Mouse (Mus musculus) heart, adult 8-10 months (tissue): ENCODE results near the gene Xylt1. TPM values are rescaled to one million over a fixed set of nuclear protein-coding genes. Genes with fewer than 3 reads are reported as not detected.
A peak's percentile ranks its signal among the peaks of the same experiment; 100 is the strongest.

Source experiments
- DNase-seq: peaks from one replicate; pipeline ENCODE4 v3.0.0; 2022; ENCODE audit warnings: low spot score
- total RNA-seq, 4 experiments: library from RNA; stranded (reverse); gene quantifications; 2 replicates each; pipeline ENCODE4 v1.2.4; 2022

The Xylt1 gene
- total RNA-seq, 4 experiments from 2014 or later: 1.6 to 2.3 (median 2.1) TPM

DNA sequence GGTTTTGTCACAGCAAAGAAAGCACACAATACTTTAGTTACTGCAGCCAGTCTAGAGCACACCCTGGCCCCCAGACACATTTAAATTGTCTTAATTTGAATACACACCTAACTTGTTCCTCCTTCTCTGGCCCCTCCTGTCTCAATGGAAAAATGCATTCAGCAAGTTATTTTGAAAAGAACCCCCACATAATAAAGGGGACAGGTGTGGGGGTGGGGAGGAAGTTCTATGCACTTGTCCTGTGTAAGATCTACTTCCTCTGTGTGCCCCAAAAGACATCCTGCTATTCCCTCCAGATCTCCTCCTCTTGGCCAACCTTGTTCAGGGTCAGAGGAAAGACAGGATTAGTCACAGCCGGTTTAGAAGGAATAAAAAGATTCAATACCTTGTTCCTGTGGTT lies 135.0 kb downstream of the Xylt1 start:
- no peak for DNase-seq

DNA sequence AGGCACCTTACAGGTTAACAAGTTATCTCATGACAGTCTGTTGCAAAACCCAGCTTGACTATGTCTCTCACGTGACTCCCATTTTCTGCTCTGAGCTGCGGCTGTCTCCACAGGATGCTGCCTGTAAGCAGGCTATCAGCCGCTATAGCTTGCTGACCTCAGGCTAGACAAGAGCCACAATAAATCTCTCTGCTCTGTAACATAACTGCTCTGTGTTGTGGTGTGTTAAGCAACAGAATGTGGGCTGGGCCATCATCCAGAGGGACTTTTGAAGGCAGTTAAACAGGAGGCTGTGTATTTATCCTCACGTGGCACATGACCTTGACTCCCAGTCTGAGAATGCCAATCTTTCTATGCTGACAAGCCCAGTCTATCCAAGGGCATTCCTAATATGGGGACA lies 136.1 kb downstream of the Xylt1 start:
- no peak for DNase-seq

DNA sequence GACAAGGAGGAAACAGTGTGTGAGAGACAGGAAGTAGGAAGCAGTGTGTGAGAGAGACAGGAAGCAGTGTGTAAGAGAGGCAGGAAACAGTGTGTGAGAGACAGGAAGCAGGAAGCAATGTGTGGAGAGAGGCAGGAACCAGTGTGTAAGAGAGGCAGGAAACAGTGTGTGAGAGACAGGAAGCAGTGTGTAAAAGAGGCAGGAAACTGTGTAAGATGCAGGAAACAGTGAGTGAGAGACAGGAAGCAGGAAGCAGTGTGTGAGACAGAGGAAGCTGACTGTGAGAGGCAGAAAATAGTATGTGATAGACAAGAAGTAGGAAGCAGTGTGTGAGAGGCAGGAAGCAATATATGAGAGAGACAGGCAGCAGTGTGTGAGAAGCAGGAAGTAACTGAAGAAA lies 140.6 kb downstream of the Xylt1 start:
- DNase-seq: no peak

DNA sequence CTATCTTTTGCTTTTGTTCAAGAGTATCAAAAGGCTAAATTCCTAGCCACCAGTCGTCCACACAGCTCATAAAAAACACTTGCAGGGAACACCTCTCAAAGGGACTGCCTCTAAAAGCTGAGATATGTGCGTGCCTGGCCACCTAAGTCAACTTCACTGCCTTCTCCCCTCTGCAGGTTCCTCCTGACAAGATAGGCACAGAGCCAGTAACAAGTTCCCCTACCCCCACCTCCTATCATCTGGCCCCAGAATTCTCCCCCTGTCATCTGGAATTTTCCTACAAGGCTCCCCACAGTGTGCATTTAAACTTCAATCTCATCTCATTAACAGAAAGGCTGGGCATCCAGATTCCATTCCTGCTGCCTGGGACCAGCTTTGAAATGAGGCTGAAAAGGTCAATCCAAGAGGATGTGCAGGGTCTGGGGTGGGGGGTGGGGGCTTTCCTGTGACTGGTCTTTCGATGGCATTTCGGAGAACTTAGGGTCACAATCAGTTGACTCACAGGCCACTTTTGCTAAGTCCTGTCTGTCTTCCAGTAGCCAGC lies 141.4 kb downstream of the Xylt1 start:
- DNase-seq: no peak

DNA sequence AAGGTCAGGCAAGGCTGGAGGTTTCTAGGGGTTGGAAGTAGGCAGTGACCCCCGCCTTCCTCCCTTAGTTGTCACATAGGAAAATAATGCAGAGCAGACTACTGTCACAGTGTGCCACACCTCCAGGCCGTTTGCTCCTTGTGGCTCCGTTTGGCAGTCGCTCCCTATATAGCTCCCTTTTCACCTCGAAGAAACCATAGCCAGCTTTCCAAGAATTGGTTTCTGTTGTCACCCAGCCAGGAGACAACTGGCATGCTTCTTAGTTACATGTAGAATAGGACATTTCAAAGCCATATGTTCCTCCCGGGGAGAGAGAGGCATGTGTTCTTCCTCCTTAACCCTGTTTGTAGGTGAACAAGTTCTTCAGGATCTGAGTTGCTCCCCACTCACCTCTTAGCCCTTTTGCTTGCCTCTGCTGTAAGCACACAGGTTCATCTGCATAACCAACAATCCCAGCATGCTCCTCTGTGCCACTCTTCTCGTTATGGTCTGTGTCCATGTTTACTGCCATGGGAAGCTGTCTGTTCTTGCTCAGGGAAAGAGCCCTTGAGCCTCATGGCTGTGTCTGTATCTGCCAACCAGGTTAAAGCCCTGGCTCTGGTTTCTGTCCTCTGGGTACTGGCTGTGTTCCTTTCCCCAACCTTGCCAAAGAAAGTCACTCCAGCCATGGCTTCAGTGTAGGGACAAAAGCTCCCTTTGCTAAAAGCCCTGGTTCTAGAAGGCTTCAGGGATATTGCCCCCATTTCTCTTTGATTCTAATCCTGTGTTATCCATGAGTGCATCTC lies 143.8 kb downstream of the Xylt1 start:
- DNase-seq: peak; percentile 60

DNA sequence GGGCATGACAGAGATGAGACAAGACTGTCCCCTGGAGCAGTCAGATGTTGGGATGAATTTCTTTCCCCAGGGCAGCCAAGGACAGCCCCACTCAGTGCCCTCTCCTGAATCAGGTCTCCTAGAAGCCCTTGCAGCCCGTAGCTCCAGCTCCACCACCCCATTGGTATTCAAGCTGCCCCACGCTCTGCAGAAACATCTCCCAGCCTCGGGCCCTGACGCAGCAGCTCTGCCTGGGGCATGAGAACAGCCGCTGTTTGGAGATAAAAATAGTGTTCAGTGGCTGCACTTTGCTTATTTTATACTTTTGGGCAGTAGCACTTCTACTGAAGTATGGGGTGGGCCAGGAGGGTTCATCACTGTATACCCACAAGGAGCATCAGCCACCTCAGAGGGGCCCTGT lies 144.9 kb downstream of the Xylt1 start:
- no peak for DNase-seq

DNA sequence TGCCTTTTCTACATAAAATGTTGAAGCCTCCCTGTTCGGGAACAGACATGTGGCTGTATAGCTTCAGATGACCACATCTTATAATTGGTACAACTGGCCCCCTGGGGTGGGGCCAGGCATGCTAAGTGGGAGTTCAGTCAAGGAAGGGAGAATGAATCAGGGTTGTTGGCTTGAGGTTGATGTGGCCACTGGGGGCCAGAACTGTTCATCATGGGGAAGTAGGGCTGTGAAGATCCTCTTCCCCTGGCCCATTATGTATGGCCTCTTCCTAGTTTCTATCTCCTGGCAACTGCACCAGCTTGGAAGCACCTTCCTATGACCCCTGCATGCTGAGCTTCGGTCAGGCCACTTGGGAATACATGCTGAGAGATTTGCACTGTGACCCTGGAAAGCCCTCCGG lies 145.8 kb downstream of the Xylt1 start:
- DNase-seq: no peak

DNA sequence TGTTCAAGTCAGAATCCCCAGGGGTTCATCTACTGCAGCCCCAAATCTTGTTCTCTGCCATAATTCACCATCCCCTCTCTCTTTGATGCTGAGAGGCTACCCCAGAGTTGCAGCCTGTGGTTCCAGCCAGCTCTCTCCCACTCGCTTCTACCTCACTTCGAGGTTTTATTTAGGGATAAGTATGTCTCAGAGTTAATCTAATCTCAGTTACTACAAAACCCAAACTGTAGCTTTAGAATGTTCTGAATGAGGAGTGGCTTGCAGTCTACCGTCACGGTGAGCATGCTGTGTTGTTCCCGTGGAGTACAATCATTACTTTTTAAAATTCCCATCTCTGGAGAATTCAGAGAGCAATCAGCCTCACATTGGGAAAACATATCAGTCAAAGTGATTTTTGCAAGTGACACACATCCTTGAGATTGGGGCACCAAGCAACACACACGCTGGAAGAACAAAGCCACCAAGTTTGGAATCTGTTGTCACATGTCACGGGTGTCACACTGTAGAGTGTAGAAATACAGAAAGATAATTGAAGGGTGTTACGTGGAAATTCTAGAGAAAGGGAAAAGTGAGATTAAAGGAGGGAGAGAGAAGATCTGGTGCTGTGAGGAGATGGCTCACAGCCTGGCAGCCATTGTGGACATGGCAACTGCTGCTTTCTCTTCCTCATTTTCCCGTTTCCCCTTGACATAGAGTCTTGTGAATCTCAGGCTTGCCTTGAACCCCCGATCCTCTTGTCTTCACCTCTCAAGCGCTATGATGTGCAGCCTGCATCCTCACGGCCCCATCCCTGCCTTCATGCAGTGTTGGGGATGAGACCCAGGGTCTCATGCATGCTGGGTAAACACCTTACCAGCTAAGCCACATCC lies 149.2 kb downstream of the Xylt1 start:
- DNase-seq: no peak

DNA sequence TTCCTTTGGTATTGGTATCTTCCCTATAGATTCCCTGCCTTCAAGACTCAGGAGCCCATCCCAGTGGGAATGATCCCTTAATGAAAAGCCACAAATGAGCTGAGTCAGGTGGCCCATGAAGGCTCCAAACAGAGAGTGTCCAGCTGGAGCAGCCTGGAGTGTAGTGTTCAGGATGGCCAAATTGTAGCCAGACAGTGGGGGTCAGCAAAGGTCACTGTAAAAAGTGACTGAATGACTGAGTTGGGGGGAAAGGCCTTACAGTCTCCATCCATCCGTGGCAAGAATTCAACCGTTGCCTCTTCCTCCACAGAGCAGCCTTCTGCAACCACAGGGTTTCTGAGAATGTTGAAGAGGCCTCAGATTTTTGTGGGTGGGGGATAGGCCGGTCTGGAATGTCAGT lies 151.9 kb downstream of the Xylt1 start:
- no peak for DNase-seq

DNA sequence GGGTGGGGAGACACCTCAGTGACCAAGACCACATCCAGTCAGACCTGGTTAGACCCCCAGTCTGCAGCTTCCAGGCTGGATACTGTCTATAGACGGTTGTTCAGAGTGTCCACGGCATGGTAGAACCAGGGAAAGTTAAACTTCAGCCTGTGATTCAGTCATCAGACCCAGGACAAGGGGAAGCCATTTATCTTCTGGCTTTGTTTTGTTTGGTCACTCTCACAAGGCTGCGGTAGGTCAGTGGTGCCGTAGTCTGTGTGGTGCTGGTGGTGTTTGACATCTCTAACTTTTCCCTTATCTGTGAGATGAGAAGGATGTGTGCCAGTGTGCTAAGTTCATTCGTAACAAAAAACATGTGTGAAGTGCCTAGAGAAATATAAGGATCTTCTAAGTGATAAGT lies 152.4 kb downstream of the Xylt1 start:
- DNase-seq: no peak

DNA sequence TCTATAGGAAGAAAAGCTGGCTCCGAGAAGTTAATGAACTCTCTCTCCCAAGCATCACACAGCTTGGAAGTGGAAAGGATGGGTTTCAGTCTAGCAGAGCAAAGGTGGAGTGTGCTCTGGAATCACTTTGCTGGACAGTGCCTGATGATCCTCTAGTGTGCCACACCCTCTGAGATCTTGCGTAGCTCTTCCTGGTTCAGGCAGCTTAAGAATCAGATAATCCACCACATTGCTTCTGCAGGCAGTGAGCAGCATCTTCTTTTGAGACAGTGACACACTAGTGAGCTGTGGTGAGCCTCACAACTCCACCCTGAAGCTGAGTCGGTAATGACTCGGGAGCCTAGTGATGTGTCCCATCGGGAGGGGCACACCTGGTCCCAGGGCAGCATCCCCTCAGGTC lies 159.2 kb downstream of the Xylt1 start:
- DNase-seq: no peak

DNA sequence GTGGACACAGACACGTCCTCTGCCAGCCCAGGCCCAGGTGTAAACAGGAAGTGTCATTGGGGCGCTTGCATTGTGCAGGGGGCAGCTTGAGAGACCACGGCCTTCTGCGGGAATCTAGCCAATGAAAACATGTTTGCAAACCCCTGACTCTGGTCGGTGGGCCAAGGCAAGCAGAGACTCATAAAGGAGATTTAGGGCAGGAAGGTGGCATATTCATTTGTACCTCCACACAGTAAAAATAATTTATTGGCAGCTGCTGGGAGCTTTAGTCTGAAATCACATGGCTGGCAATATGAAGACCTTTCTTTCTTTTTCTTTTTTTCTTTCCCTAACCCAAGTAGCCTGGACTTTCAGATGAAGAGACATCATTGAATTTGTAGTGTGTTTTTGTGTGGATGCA lies 159.6 kb downstream of the Xylt1 start:
- no peak for DNase-seq

DNA sequence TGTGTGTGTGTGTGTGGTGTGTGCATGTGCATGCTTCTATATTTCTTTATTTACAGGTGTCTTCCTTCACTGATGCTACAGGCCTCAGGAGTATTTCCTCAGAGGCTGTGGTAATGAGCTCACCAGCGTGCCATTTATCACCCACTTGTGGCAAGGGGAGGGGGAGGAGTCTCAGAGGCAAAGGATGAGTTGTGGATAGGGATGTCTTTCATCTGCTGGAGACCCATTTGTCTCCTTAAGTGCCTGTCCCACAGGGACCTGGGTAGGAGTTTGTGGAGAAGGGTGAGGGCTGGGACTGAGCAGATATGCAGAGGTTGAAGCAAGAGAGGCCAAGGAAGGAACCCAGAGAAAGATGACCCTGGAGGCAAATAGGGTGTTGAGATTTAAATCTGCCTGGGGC lies 160.3 kb downstream of the Xylt1 start:
- no peak for DNase-seq

DNA sequence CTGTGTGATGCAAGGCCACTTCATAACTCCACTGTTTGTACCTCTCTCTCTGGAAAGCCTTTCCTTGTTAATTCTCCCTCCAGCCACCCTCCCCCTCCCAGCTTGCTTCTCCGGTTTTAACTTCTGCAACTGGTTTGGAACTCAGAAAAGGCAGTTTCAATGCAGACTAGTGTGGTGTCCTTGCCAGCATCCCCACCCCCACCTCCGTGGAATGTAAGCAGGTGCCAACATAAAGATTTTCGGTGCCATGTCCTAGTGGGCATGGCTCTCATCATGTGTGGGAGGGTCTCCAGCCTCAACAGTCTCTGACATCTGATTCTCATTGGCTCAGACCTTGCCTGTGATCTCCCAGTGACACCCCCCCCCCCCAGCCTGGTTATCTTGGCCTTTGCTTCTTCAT lies 160.9 kb downstream of the Xylt1 start:
- DNase-seq: no peak

DNA sequence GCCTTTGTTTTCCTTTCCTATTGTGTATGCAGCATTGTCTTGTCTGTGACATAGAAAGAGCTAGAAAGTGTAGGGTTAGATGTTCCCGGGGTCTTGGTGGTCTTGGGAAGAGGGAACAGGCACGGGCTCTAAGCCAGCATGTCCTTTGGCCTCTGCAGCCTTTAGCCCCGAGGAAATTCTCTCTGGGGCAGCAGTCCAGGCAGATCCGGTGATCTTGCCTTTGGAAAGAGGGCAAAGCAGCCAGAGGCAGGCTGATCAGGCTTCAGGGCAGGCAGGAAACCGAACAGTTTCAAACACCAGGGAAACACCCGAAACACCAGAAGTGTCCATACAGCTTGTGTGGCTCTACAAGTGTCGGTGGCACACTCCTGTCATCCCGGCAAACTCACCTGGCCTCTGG lies 162.3 kb downstream of the Xylt1 start:
- DNase-seq: no peak

DNA sequence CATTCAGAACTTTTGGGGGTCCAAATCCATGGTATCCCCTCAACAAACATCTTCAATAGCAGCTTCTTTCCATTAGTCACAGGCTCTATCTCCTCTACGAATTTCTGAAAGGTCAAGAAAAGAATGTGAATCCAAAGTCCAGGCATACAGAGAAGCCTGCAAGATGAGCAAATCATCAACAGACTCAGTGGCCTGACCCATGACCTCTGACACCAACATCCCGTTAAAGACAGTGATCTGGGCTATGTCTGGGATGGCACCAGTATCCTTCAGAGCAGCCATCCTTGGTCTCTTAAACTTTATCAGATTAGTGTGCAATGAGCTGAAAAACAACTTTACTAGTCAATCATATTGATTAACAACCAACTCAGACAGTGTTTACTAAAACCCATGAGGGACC lies 163.3 kb downstream of the Xylt1 start:
- no peak for DNase-seq

DNA sequence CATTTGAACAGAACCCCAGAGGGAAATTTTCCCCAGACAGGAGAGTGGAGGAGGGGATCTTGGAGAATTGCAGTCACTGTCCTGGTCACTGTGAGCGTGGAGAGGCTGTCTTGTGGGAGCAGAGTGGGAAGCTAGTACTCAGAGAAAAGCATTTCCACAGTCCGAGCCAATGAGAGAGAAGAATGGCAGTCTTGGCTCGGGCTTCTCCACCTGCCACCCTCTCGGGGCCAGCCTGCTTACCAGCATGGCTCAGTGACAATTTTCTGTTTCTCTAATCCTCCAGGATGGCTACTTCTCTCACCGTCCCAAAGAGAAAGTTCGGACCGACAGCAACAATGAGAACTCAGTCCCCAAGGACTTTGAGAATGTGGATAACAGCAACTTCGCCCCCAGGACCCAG lies 167.5 kb downstream of the Xylt1 start:
- DNase-seq: no peak

DNA sequence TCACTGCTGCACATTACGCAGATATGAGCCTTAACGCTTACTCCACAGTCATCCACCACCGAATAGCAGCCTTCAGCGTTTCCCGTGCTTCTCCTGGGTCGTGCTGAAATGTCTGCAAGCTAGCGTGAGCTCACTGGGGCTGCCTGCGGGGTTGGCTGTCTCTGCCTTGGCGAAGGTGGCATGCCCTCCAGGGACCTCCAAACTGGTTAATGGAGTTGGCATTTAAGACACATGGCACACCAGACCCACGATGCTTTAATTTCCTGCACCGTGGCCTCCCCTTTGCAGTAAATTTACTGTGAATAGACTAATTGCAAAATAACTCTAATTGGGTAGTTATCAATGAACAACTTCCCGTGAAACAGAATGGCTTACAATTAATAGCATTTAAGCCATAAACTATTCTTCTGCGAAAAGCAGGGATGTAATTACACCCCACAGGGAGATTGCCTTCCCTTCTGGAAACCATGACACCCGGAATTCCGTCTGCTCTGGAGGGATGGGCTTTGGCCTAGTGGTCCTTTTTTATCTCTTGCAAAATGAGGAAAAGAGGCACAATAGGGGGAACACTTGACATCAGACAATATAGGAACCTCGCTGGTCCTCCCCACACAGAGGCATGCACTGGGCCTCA lies 170.3 kb downstream of the Xylt1 start:
- no peak for DNase-seq

DNA sequence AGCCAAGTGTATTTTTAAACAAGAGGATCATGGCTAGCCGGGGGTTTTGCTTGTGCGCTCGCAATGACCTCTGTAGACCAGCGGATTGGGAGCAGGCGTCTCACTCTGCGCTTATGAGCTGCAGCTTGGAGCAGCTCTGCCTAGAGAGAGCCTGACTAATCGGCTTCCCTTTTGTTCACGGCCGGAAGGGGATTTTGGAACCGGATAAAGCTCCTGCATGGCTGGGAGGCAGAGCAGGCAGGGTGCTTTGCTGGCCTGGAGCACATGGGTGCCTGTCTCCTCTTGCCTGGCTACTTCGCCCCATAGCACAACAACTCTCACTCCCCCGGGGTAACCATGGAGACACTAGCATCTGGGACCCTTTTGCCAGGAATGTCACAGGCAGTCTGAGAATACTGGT lies 172.4 kb downstream of the Xylt1 start:
- DNase-seq: peak; percentile 64

DNA sequence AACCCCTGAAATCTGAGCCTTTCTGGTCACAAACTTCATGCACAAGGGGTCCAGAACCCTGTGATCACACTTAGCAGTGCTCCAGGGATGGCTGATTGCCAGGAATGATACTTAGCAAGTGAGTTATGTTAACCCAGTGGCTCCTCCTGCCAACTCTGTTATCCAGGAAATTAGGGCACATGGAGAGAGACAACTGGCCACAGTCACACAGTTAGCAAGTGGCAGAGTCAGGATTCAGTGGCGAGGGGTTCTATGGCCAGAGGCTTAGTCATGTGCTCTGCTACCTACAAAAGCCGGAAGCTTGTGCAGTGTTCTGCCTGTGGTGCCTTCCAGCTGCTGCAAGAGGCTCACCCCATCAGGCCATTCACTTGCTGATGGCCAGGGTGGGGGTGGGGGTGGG lies 175.0 kb downstream of the Xylt1 start:
- DNase-seq: no peak

DNA sequence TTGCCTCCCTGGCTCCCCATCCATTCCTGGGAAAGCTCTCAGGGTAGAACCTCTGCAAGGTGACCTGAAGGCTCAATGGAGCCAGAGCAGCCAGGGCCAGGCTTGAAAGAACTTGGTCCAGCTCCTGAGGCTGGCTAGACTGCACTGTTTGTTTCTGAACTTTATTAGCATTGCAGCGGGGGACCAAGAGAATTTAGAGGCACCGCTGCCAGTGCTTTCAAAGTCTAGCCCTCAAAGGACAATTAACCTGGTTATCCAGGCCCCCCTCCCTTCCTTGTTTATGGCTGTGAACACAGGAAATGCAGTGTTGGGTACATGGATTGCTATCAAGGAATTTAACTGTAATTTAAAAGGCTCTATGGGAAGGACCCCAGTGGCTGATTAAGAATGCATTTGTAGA lies 177.4 kb downstream of the Xylt1 start:
- no peak for DNase-seq

DNA sequence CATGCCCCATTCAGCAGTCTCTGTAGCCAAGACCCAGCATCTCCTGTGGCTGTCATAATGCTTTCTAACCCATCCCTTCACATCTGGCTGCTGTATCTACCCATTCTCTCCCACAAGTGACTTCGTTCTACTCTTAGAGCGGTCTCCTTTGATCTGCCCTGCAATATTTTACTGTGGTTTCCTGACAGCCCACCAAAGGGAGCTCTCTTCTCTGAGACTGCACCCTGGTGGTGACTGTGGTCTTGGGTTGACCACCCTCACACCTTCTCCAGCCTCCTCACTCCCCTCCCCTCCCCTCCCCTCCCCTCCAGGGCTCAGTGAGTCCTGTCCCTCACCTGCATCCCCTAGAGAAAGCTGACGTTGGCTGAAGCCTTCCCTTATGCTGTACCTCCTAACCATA lies 178.3 kb downstream of the Xylt1 start:
- DNase-seq: no peak
